Mouse (Mus musculus): ENCODE measurements around the gene Clybl. TPM values are rescaled to one million over a fixed set of nuclear protein-coding genes. Genes with fewer than 3 reads are reported as not detected.

Gene Clybl
- total and polyA plus RNA-seq, 2 experiments: 15.3 to 23.4 TPM

GRCm38 (mm10) chr14:122303821-122304220 is 122.3 kb downstream of the Clybl start:
- TF ChIP-seq POLR2A (IDR thresholded peaks at IDR 0.05; ENCODE audit: extremely low read depth, insufficient read depth, low read length) (no peak), CTCF (IDR thresholded peaks at IDR 0.05; ENCODE audit: low read depth, low read length) (no peak)
- DNase-seq (ENCODE audit: extremely low read depth, low read depth, low spot score): no peak
- H3K36me3 ChIP-seq (ENCODE audit: control insufficient read depth, insufficient read depth, low read length): no peaks in the 10 kb centered on the region
- H3K4me1 ChIP-seq (ENCODE audit: control insufficient read depth, insufficient read depth, low read length): no peaks in the 10 kb centered on the region
- H3K9ac ChIP-seq (ENCODE audit: low read depth, low read length): no peak overlapping the region
- H3K4me3 ChIP-seq (ENCODE audit: insufficient read depth, low read depth, low read length): no peak overlapping the region
- H3K27me3 ChIP-seq (ENCODE audit: control insufficient read depth, insufficient read depth, low read length): no peaks in the 10 kb centered on the region
- WGBS: 68% methylated on average over 1 of the region's 1 CpGs
- no peaks in the 10 kb centered on the region; the same call in 1 of the 2 replicates for H3K79me2 ChIP-seq (ENCODE audit: control insufficient read depth, insufficient read depth, low read length)
- no peak overlapping the region for H3K27ac ChIP-seq (replicated peaks; ENCODE audit: insufficient read depth, low read depth, low read length)

GRCm38 (mm10) chr14:122305132-122305531 is 123.6 kb downstream of the Clybl start:
- WGBS: 92% methylated on average over 8 of the region's 8 CpGs
- H3K79me2 ChIP-seq (ENCODE audit: control insufficient read depth, insufficient read depth, low read length): no peaks in the 10 kb centered on the region; the same call in 1 of the 2 replicates
- TF ChIP-seq CTCF (IDR thresholded peaks at IDR 0.05; ENCODE audit: low read depth, low read length) (no peak), POLR2A (IDR thresholded peaks at IDR 0.05; ENCODE audit: extremely low read depth, insufficient read depth, low read length) (no peak)

GRCm38 (mm10) chr14:122312415-122312814 is 130.9 kb downstream of the Clybl start:
- no peak for DNase-seq (ENCODE audit: extremely low read depth, low read depth, low spot score)
- Histone ChIP-seq H3K9ac (ENCODE audit: low read depth, low read length) (no peak overlapping the region), H3K4me1 (ENCODE audit: control insufficient read depth, insufficient read depth, low read length) (no peaks in the 10 kb centered on the region), H3K4me3 (ENCODE audit: insufficient read depth, low read depth, low read length) (no peak overlapping the region), H3K36me3 (ENCODE audit: control insufficient read depth, insufficient read depth, low read length) (0 out of 2 replicates have a peak, but pooled peaks cover 2% of the 10 kb centered on the region), H3K27me3 (ENCODE audit: control insufficient read depth, insufficient read depth, low read length) (no peaks in the 10 kb centered on the region), H3K79me2 (ENCODE audit: control insufficient read depth, insufficient read depth, low read length) (no peaks in the 10 kb centered on the region), H3K27ac (replicated peaks; ENCODE audit: insufficient read depth, low read depth, low read length) (no peak overlapping the region)
- WGBS: 95% methylated on average over 6 of the region's 6 CpGs
- TF ChIP-seq CTCF (IDR thresholded peaks at IDR 0.05; ENCODE audit: low read depth, low read length) (peak; percentile 48), POLR2A (IDR thresholded peaks at IDR 0.05; ENCODE audit: extremely low read depth, insufficient read depth, low read length) (no peak)

More at GRCm38 (mm10) chr14:122305132-122305531, 123.6 kb downstream of the Clybl start:
- H3K4me1 ChIP-seq (ENCODE audit: control insufficient read depth, insufficient read depth, low read length): no peaks in the 10 kb centered on the region
- no peak for DNase-seq (ENCODE audit: extremely low read depth, low read depth, low spot score)
- no peak overlapping the region for H3K4me3 ChIP-seq (ENCODE audit: insufficient read depth, low read depth, low read length)
- no peaks in the 10 kb centered on the region for H3K36me3 ChIP-seq (ENCODE audit: control insufficient read depth, insufficient read depth, low read length)
- H3K9ac ChIP-seq (ENCODE audit: low read depth, low read length): no peak overlapping the region
- no peak overlapping the region for H3K27ac ChIP-seq (replicated peaks; ENCODE audit: insufficient read depth, low read depth, low read length)
- no peaks in the 10 kb centered on the region for H3K27me3 ChIP-seq (ENCODE audit: control insufficient read depth, insufficient read depth, low read length)

GRCm38 (mm10) chr14:122313328-122313727 is 131.8 kb downstream of the Clybl start:
- 84% methylated on average over 4 of the region's 4 CpGs for WGBS
- Histone ChIP-seq H3K9ac (ENCODE audit: low read depth, low read length) (no peak overlapping the region), H3K4me1 (ENCODE audit: control insufficient read depth, insufficient read depth, low read length) (no peaks in the 10 kb centered on the region), H3K36me3 (ENCODE audit: control insufficient read depth, insufficient read depth, low read length) (0 out of 2 replicates have a peak, but pooled peaks cover 2% of the 10 kb centered on the region), H3K4me3 (ENCODE audit: insufficient read depth, low read depth, low read length) (no peak overlapping the region), H3K79me2 (ENCODE audit: control insufficient read depth, insufficient read depth, low read length) (no peaks in the 10 kb centered on the region), H3K27me3 (ENCODE audit: control insufficient read depth, insufficient read depth, low read length) (no peaks in the 10 kb centered on the region), H3K27ac (replicated peaks; ENCODE audit: insufficient read depth, low read depth, low read length) (no peak overlapping the region)
- TF ChIP-seq POLR2A (IDR thresholded peaks at IDR 0.05; ENCODE audit: extremely low read depth, insufficient read depth, low read length): no peak
- no peak for TF ChIP-seq CTCF (IDR thresholded peaks at IDR 0.05; ENCODE audit: low read depth, low read length)
- no peak for DNase-seq (ENCODE audit: extremely low read depth, low read depth, low spot score)

- Histone ChIP-seq H3K27ac (replicated peaks; ENCODE audit: insufficient read depth, low read depth, low read length) (no peak overlapping the region), H3K4me3 (ENCODE audit: insufficient read depth, low read depth, low read length) (no peak overlapping the region), H3K4me1 (ENCODE audit: control insufficient read depth, insufficient read depth, low read length) (no peaks in the 10 kb centered on the region), H3K79me2 (ENCODE audit: control insufficient read depth, insufficient read depth, low read length) (no peaks in the 10 kb centered on the region), H3K36me3 (ENCODE audit: control insufficient read depth, insufficient read depth, low read length) (0 out of 2 replicates have a peak, but pooled peaks cover 2% of the 10 kb centered on the region), H3K27me3 (ENCODE audit: control insufficient read depth, insufficient read depth, low read length) (no peaks in the 10 kb centered on the region), H3K9ac (ENCODE audit: low read depth, low read length) (no peak overlapping the region)
- TF ChIP-seq CTCF (IDR thresholded peaks at IDR 0.05; ENCODE audit: low read depth, low read length): no peak
- TF ChIP-seq POLR2A (IDR thresholded peaks at IDR 0.05; ENCODE audit: extremely low read depth, insufficient read depth, low read length): no peak
- 95% methylated on average over 12 of the region's 12 CpGs for WGBS
- no peak for DNase-seq (ENCODE audit: extremely low read depth, low read depth, low spot score)
These were observed 134.2 kb downstream of the Clybl start for GRCm38 (mm10) chr14:122315743-122316142.

- TF ChIP-seq CTCF (IDR thresholded peaks at IDR 0.05; ENCODE audit: low read depth, low read length) (no peak), POLR2A (IDR thresholded peaks at IDR 0.05; ENCODE audit: extremely low read depth, insufficient read depth, low read length) (no peak)
- Histone ChIP-seq H3K4me1 (ENCODE audit: control insufficient read depth, insufficient read depth, low read length) (no peaks in the 10 kb centered on the region), H3K9ac (ENCODE audit: low read depth, low read length) (no peak overlapping the region), H3K79me2 (ENCODE audit: control insufficient read depth, insufficient read depth, low read length) (no peaks in the 10 kb centered on the region; the same call in 1 of the 2 replicates), H3K27me3 (ENCODE audit: control insufficient read depth, insufficient read depth, low read length) (no peaks in the 10 kb centered on the region), H3K27ac (replicated peaks; ENCODE audit: insufficient read depth, low read depth, low read length) (no peak overlapping the region), H3K4me3 (ENCODE audit: insufficient read depth, low read depth, low read length) (no peak overlapping the region), H3K36me3 (ENCODE audit: control insufficient read depth, insufficient read depth, low read length) (no peaks in the 10 kb centered on the region)
- no peak for DNase-seq (ENCODE audit: extremely low read depth, low read depth, low spot score)
- WGBS: 63% methylated on average over 5 of the region's 5 CpGs
These were observed 140.6 kb downstream of the Clybl start for GRCm38 (mm10) chr14:122322136-122322535.
